Mouse (Mus musculus): ENCODE measurements around the gene Gm21258. TPM values are rescaled to one million over a fixed set of nuclear protein-coding genes. Genes with fewer than 3 reads are reported as not detected.
"Not testable (repeated sequence)": the region's sequence is repeated elsewhere in the genome, so short reads cannot be mapped to it uniquely, and the experiment has no call there.

Gm21258 gene
- polyA plus RNA-seq (2015; fragmentation: Nextera tagmentation; extraction: Ambion mirVana) = not detected in 2 replicates

GRCm38 (mm10) chrY:52779740-52780139 is at the start of gene Gm21258:
Gene Gm21258, plus strand, starts transcription at chrY:52780040.
- H3K27ac ChIP-seq (ENCODE audit: low read length); ATAC-seq; DNase-seq (ENCODE audit: low spot score); H3K36me3 ChIP-seq (ENCODE audit: insufficient read depth, low read length); H3K4me2 ChIP-seq (replicated peaks; ENCODE audit: low read depth, low read length); H3K4me3 ChIP-seq (ENCODE audit: low read depth, low read length); H3K9ac ChIP-seq (replicated peaks; ENCODE audit: low read depth); H3K27me3 ChIP-seq (replicated peaks; ENCODE audit: insufficient read depth, low read length); H3K9me3 ChIP-seq (ENCODE audit: low read length); H3K4me1 ChIP-seq (ENCODE audit: insufficient read depth, low read depth, low read length): not testable (repeated sequence)
- WGBS = no CpG with 5 or more reads among the region's 6 CpGs

All from lung, postnatal 0 days (tissue).